Mouse (Mus musculus): ENCODE measurements around the gene Strada. TPM values are rescaled to one million over a fixed set of nuclear protein-coding genes. Genes with fewer than 3 reads are reported as not detected.
A peak's percentile ranks its signal among the peaks of the same experiment; 100 is the strongest.

Gene Strada
- total and polyA plus RNA-seq, 3 experiments = 21.1 to 36.2 (median 28.9) TPM

- Histone ChIP-seq H3K9me3 (replicated peaks) (no peaks in the 10 kb centered on the region), H3K36me3 (replicated peaks) (peaks cover 67% of the 10 kb centered on the region), H3K4me1 (ENCODE audit: insufficient read depth, low read depth, low read length) (peaks cover 24% of the 10 kb centered on the region), H3K27me3 (ENCODE audit: insufficient read depth, low read length) (peaks cover 3% of the 10 kb centered on the region; the same call in 1 of the 2 replicates), H3K4me3 (ENCODE audit: low read depth, low read length) (no peak overlapping the region)
- no peak for TF ChIP-seq GATA1 (IDR thresholded peaks at IDR 0.05; ENCODE audit: borderline replicate concordance, low read length)
- no peak for TF ChIP-seq GATA2 (IDR thresholded peaks at IDR 0.05; ENCODE audit: borderline replicate concordance, low read depth, low read length)
- no peak for TF ChIP-seq POLR2AphosphoS5 (IDR thresholded peaks at IDR 0.05; ENCODE audit: insufficient replicate concordance, low read depth, low read length)
- TF ChIP-seq TAL1 (conservative IDR thresholded peaks at IDR 0.05; ENCODE audit: low read depth, low read length) = no peak
- no peak for TF ChIP-seq CTCF (IDR thresholded peaks at IDR 0.05; ENCODE audit: low read depth, low read length)
- no peak for ATAC-seq (ENCODE audit: extremely low read depth, insufficient number of reproducible peaks, low FRiP score, poor library complexity, severe bottlenecking)
- DNase-seq (ENCODE audit: low spot score) = no peak
Measured at GRCm38 (mm10) chr11:106164601-106165180, 37.3 kb downstream of the Strada start.

GRCm38 (mm10) chr11:106163546-106163945, 38.4 kb downstream of the Strada start:
- DNase-seq (ENCODE audit: low spot score) (no peak), ATAC-seq (ENCODE audit: extremely low read depth, insufficient number of reproducible peaks, low FRiP score, poor library complexity, severe bottlenecking) (no peak)
- Histone ChIP-seq H3K4me1 (ENCODE audit: insufficient read depth, low read depth, low read length) (peaks cover 32% of the 10 kb centered on the region), H3K4me3 (ENCODE audit: low read depth, low read length) (no peak overlapping the region), H3K36me3 (replicated peaks) (peaks cover 68% of the 10 kb centered on the region), H3K27me3 (ENCODE audit: insufficient read depth, low read length) (peaks cover 3% of the 10 kb centered on the region; the same call in 1 of the 2 replicates), H3K9me3 (replicated peaks) (no peaks in the 10 kb centered on the region)
- TF ChIP-seq CTCF (IDR thresholded peaks at IDR 0.05; ENCODE audit: low read depth, low read length) (no peak), GATA2 (IDR thresholded peaks at IDR 0.05; ENCODE audit: borderline replicate concordance, low read depth, low read length) (no peak)

DNA sequence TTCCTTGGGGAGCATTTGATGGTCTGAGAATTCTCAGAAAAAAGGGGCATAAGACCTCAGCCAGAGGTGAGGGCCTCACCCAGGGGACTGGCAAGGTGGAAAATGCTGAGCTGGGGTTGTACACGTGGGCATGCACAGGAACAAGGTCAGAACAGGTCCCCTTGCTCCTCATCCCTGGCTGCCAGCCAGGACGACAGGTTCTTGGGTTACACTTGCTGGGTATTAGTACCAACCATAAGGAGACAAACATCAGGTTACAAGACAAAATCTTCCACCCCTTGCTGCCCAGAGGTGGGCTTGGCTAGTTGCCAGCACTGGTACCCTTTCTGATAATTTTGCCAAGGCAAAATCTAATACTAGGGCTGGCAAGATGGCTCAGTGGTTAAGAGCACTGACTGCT, 39.7 kb downstream of the Strada start:
- DNase-seq (ENCODE audit: low spot score) (no peak), ATAC-seq (ENCODE audit: extremely low read depth, insufficient number of reproducible peaks, low FRiP score, poor library complexity, severe bottlenecking) (no peak)
- peaks cover 3% of the 10 kb centered on the region; the same call in 1 of the 2 replicates for H3K27me3 ChIP-seq (ENCODE audit: insufficient read depth, low read length)
- no peak overlapping the region for H3K4me3 ChIP-seq (ENCODE audit: low read depth, low read length)
- peaks cover 37% of the 10 kb centered on the region for H3K4me1 ChIP-seq (ENCODE audit: insufficient read depth, low read depth, low read length)
- H3K36me3 ChIP-seq (replicated peaks) = peaks cover 69% of the 10 kb centered on the region
- H3K9me3 ChIP-seq (replicated peaks) = no peaks in the 10 kb centered on the region
- TF ChIP-seq POLR2AphosphoS5 (IDR thresholded peaks at IDR 0.05; ENCODE audit: insufficient replicate concordance, low read depth, low read length) (no peak), CTCF (IDR thresholded peaks at IDR 0.05; ENCODE audit: low read depth, low read length) (no peak), TAL1 (conservative IDR thresholded peaks at IDR 0.05; ENCODE audit: low read depth, low read length) (no peak), GATA2 (IDR thresholded peaks at IDR 0.05; ENCODE audit: borderline replicate concordance, low read depth, low read length) (no peak), GATA1 (IDR thresholded peaks at IDR 0.05; ENCODE audit: borderline replicate concordance, low read length) (no peak)

DNA sequence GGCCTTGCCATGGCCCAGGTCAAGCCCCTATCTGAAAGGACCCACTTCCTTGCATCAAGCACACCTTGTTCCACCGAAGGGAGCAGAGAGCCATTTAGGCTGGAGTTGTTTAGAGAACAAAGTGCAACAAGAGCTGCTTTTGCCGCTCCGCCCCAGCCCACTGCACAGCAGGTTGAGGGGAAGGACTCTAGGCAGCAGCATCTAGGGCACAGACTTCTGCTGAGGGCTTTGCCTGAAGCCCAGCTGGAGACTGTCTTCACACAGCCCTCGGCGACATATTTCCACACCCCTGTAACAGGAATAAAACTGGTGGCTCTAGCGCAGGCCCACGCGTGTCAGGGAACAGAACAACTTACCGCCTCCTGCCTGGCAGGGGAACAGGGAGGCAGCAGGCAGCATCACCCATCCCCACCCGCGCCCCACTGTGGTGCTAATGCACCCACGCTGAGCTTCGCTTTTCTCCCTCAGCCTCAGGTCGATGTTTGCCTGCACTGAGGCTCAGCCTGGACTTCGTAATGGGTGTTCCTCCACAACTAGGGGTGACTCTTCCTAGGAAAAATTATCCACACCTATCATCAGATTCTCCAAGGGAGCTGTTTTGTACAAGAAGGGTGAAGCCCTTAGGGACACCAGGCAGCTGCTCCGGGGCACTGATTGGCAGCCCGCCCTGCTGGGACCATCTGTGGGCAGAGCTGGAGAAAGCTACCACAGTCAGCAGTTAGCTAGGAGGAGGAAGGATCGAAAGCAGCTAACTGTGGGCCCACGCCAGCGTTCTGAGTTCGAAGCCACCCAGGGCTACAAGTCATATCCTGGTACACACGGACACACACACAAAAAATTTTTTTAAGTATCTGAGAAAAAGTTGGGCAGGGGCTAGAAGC, 40.9 kb downstream of the Strada start, which contains the start of the genes Gm10840 and Limd2:
Gene Gm10840 (plus strand): TSS at position 10 of the 881 bp plus-strand sequence.
Gene Limd2 (minus strand): TSS at position 20 of the 881 bp plus-strand sequence.
- H3K4me1 ChIP-seq (ENCODE audit: insufficient read depth, low read depth, low read length) = peaks cover 46% of the 10 kb centered on the region
- H3K4me3 ChIP-seq (ENCODE audit: low read depth, low read length) = peak within 1 kb of the TSS; percentile 83
- DNase-seq (ENCODE audit: low spot score) = no peak
- no peak for TF ChIP-seq CTCF (IDR thresholded peaks at IDR 0.05; ENCODE audit: low read depth, low read length)
- TF ChIP-seq GATA2 (IDR thresholded peaks at IDR 0.05; ENCODE audit: borderline replicate concordance, low read depth, low read length) = no peak
- no peak for TF ChIP-seq GATA1 (IDR thresholded peaks at IDR 0.05; ENCODE audit: borderline replicate concordance, low read length)
- no peak for TF ChIP-seq POLR2AphosphoS5 (IDR thresholded peaks at IDR 0.05; ENCODE audit: insufficient replicate concordance, low read depth, low read length)
- no peak for TF ChIP-seq TAL1 (conservative IDR thresholded peaks at IDR 0.05; ENCODE audit: low read depth, low read length)
- no peak for ATAC-seq (ENCODE audit: extremely low read depth, insufficient number of reproducible peaks, low FRiP score, poor library complexity, severe bottlenecking)
- peaks cover 71% of the 10 kb centered on the region for H3K36me3 ChIP-seq (replicated peaks)
- H3K27me3 ChIP-seq (ENCODE audit: insufficient read depth, low read length) = peaks cover 3% of the 10 kb centered on the region; the same call in 1 of the 2 replicates
- no peaks in the 10 kb centered on the region for H3K9me3 ChIP-seq (replicated peaks)

- peak; percentile 70 for DNase-seq (ENCODE audit: low spot score)
- H3K36me3 ChIP-seq (replicated peaks) = peaks cover 73% of the 10 kb centered on the region
- peak overlapping the region; percentile 83 for H3K4me3 ChIP-seq (ENCODE audit: low read depth, low read length)
- H3K27me3 ChIP-seq (ENCODE audit: insufficient read depth, low read length) = peaks cover 3% of the 10 kb centered on the region; the same call in 1 of the 2 replicates
- no peaks in the 10 kb centered on the region for H3K9me3 ChIP-seq (replicated peaks)
- no peak for TF ChIP-seq TAL1 (conservative IDR thresholded peaks at IDR 0.05; ENCODE audit: low read depth, low read length)
- no peak for TF ChIP-seq GATA1 (IDR thresholded peaks at IDR 0.05; ENCODE audit: borderline replicate concordance, low read length)
- TF ChIP-seq POLR2AphosphoS5 (IDR thresholded peaks at IDR 0.05; ENCODE audit: insufficient replicate concordance, low read depth, low read length) = no peak
- TF ChIP-seq GATA2 (IDR thresholded peaks at IDR 0.05; ENCODE audit: borderline replicate concordance, low read depth, low read length) = no peak
- TF ChIP-seq CTCF (IDR thresholded peaks at IDR 0.05; ENCODE audit: low read depth, low read length) = no peak
- peaks cover 49% of the 10 kb centered on the region for H3K4me1 ChIP-seq (ENCODE audit: insufficient read depth, low read depth, low read length)
- peak; percentile 6; the same call in 1 of the 2 replicates for ATAC-seq (ENCODE audit: extremely low read depth, insufficient number of reproducible peaks, low FRiP score, poor library complexity, severe bottlenecking)
Measured at GRCm38 (mm10) chr11:106159921-106160840, 41.8 kb downstream of the Strada start.
